Mouse (Mus musculus): ENCODE measurements around the gene 9130230L23Rik. TPM values are rescaled to one million over a fixed set of nuclear protein-coding genes. Genes with fewer than 3 reads are reported as not detected.

9130230L23Rik gene
- polyA plus RNA-seq, 1 experiment from 2014 or later, result not detected

GRCm38 (mm10) chr5:66032826-66033225 is 28.7 kb upstream of the 9130230L23Rik start:
- Histone ChIP-seq H3K9me3 (no peaks in the 10 kb centered on the region), H3K36me3 (replicated peaks) (no peaks in the 10 kb centered on the region), H3K4me3 (no peak overlapping the region), H3K27me3 (replicated peaks; ENCODE audit: low read depth, poor library complexity, severe bottlenecking) (no peaks in the 10 kb centered on the region), H3K27ac (replicated peaks) (no peak overlapping the region), H3K4me1 (peaks cover 13% of the 10 kb centered on the region; the same call in 1 of the 2 replicates)
- WGBS, result 94% methylated on average over 1 of the region's 1 CpGs
- DNase-seq (ENCODE audit: low spot score), result no peak

- 0 out of 2 replicates have a peak, but pooled peaks cover 5% of the 10 kb centered on the region for H3K9me3 ChIP-seq
- peaks cover 4% of the 10 kb centered on the region for H3K36me3 ChIP-seq (replicated peaks)
- H3K27ac ChIP-seq (replicated peaks), result no peak overlapping the region
- H3K4me1 ChIP-seq, result peaks cover 13% of the 10 kb centered on the region; the same call in 1 of the 2 replicates
- H3K27me3 ChIP-seq (replicated peaks; ENCODE audit: low read depth, poor library complexity, severe bottlenecking), result no peaks in the 10 kb centered on the region
- H3K4me3 ChIP-seq, result no peak overlapping the region
- WGBS, result 90% methylated on average over 5 of the region's 5 CpGs
- no peak for DNase-seq (ENCODE audit: low spot score)
Observed at GRCm38 (mm10) chr5:66031699-66032098, 27.6 kb upstream of the 9130230L23Rik start.

- 91% methylated on average over 5 of the region's 5 CpGs for WGBS
- no peaks in the 10 kb centered on the region for H3K4me1 ChIP-seq
Observed at GRCm38 (mm10) chr5:66028232-66028631, 24.1 kb upstream of the 9130230L23Rik start.

GRCm38 (mm10) chr5:66027206-66027605 is 23.1 kb upstream of the 9130230L23Rik start:
- Histone ChIP-seq H3K27ac (replicated peaks) (no peak overlapping the region), H3K4me1 (no peaks in the 10 kb centered on the region), H3K4me3 (no peak overlapping the region), H3K36me3 (replicated peaks) (peaks cover 15% of the 10 kb centered on the region), H3K27me3 (replicated peaks; ENCODE audit: low read depth, poor library complexity, severe bottlenecking) (no peaks in the 10 kb centered on the region), H3K9me3 (peaks cover 14% of the 10 kb centered on the region)
- no peak for DNase-seq (ENCODE audit: low spot score)
- whole genome bisulfite sequencing, result 96% methylated on average over 8 of the region's 8 CpGs

More at GRCm38 (mm10) chr5:66028232-66028631, 24.1 kb upstream of the 9130230L23Rik start:
- Histone ChIP-seq H3K36me3 (replicated peaks) (peaks cover 15% of the 10 kb centered on the region), H3K9me3 (peaks cover 14% of the 10 kb centered on the region), H3K4me3 (no peak overlapping the region), H3K27me3 (replicated peaks; ENCODE audit: low read depth, poor library complexity, severe bottlenecking) (no peaks in the 10 kb centered on the region), H3K27ac (replicated peaks) (no peak overlapping the region)
- no peak for DNase-seq (ENCODE audit: low spot score)

- no peak for DNase-seq (ENCODE audit: low spot score)
- Histone ChIP-seq H3K36me3 (replicated peaks) (peaks cover 15% of the 10 kb centered on the region), H3K27ac (replicated peaks) (no peak overlapping the region), H3K27me3 (replicated peaks; ENCODE audit: low read depth, poor library complexity, severe bottlenecking) (no peaks in the 10 kb centered on the region), H3K4me1 (no peaks in the 10 kb centered on the region), H3K9me3 (peaks cover 14% of the 10 kb centered on the region), H3K4me3 (no peak overlapping the region)
- WGBS, result 96% methylated on average over 31 of the region's 31 CpGs
Observed at GRCm38 (mm10) chr5:66026796-66027195, 22.7 kb upstream of the 9130230L23Rik start.

- H3K4me1 ChIP-seq, result no peaks in the 10 kb centered on the region
- no peaks in the 10 kb centered on the region for H3K27me3 ChIP-seq (replicated peaks; ENCODE audit: low read depth, poor library complexity, severe bottlenecking)
- 91% methylated on average over 2 of the region's 2 CpGs for WGBS
Observed at GRCm38 (mm10) chr5:66015449-66015961, 11.4 kb upstream of the 9130230L23Rik start.

GRCm38 (mm10) chr5:66014437-66014836 is 10.4 kb upstream of the 9130230L23Rik start:
- H3K36me3 ChIP-seq (replicated peaks), result no peaks in the 10 kb centered on the region
- DNase-seq (ENCODE audit: low spot score), result no peak
- H3K9me3 ChIP-seq, result no peaks in the 10 kb centered on the region
- H3K27me3 ChIP-seq (replicated peaks; ENCODE audit: low read depth, poor library complexity, severe bottlenecking), result no peaks in the 10 kb centered on the region
- 95% methylated on average over 2 of the region's 2 CpGs for WGBS
- H3K4me3 ChIP-seq, result no peak overlapping the region
- H3K4me1 ChIP-seq, result no peaks in the 10 kb centered on the region
- no peak overlapping the region for H3K27ac ChIP-seq (replicated peaks)

More at GRCm38 (mm10) chr5:66015449-66015961, 11.4 kb upstream of the 9130230L23Rik start:
- 0 out of 2 replicates have a peak, but pooled peaks cover 3% of the 10 kb centered on the region for H3K9me3 ChIP-seq
- no peak overlapping the region for H3K27ac ChIP-seq (replicated peaks)
- no peaks in the 10 kb centered on the region for H3K36me3 ChIP-seq (replicated peaks)
- no peak overlapping the region for H3K4me3 ChIP-seq
- no peak for DNase-seq (ENCODE audit: low spot score)

GRCm38 (mm10) chr5:66013999-66014398 is 9.9 kb upstream of the 9130230L23Rik start:
- Histone ChIP-seq H3K27ac (replicated peaks) (no peak overlapping the region), H3K36me3 (replicated peaks) (no peaks in the 10 kb centered on the region), H3K27me3 (replicated peaks; ENCODE audit: low read depth, poor library complexity, severe bottlenecking) (no peaks in the 10 kb centered on the region), H3K9me3 (no peaks in the 10 kb centered on the region), H3K4me3 (no peak overlapping the region), H3K4me1 (no peaks in the 10 kb centered on the region)
- WGBS, result 80% methylated on average over 3 of the region's 3 CpGs
- DNase-seq (ENCODE audit: low spot score), result no peak

- H3K4me3 ChIP-seq, result no peak overlapping the region
- WGBS, result 89% methylated on average over 15 of the region's 15 CpGs
- H3K9me3 ChIP-seq, result no peaks in the 10 kb centered on the region
- no peaks in the 10 kb centered on the region for H3K27me3 ChIP-seq (replicated peaks; ENCODE audit: low read depth, poor library complexity, severe bottlenecking)
- H3K4me1 ChIP-seq, result peaks cover 8% of the 10 kb centered on the region
- DNase-seq (ENCODE audit: low spot score), result no peak
- H3K27ac ChIP-seq (replicated peaks), result no peak overlapping the region
- no peaks in the 10 kb centered on the region for H3K36me3 ChIP-seq (replicated peaks)
Observed at GRCm38 (mm10) chr5:66008245-66008967, 4.3 kb upstream of the 9130230L23Rik start.

GRCm38 (mm10) chr5:66005041-66005678 is 1.1 kb upstream of the 9130230L23Rik start:
- H3K27ac ChIP-seq (replicated peaks), result no peak overlapping the region
- H3K9me3 ChIP-seq, result no peaks in the 10 kb centered on the region
- H3K4me3 ChIP-seq, result no peak overlapping the region
- H3K36me3 ChIP-seq (replicated peaks), result no peaks in the 10 kb centered on the region
- 39% methylated on average over 16 of the region's 16 CpGs for whole genome bisulfite sequencing
- peaks cover 15% of the 10 kb centered on the region for H3K4me1 ChIP-seq
- DNase-seq (ENCODE audit: low spot score), result no peak
- no peaks in the 10 kb centered on the region for H3K27me3 ChIP-seq (replicated peaks; ENCODE audit: low read depth, poor library complexity, severe bottlenecking)

GRCm38 (mm10) chr5:66001232-66001631 is 2.9 kb downstream of the 9130230L23Rik start:
- WGBS, result 73% methylated on average over 5 of the region's 5 CpGs
- Histone ChIP-seq H3K9me3 (no peaks in the 10 kb centered on the region), H3K36me3 (replicated peaks) (no peaks in the 10 kb centered on the region), H3K4me1 (peaks cover 18% of the 10 kb centered on the region), H3K27ac (replicated peaks) (no peak overlapping the region), H3K27me3 (replicated peaks; ENCODE audit: low read depth, poor library complexity, severe bottlenecking) (no peaks in the 10 kb centered on the region), H3K4me3 (no peak overlapping the region)
- DNase-seq (ENCODE audit: low spot score), result no peak

GRCm38 (mm10) chr5:66000567-66001125 is 3.4 kb downstream of the 9130230L23Rik start:
- Histone ChIP-seq H3K4me3 (no peak overlapping the region), H3K27ac (replicated peaks) (no peak overlapping the region), H3K4me1 (peaks cover 18% of the 10 kb centered on the region), H3K27me3 (replicated peaks; ENCODE audit: low read depth, poor library complexity, severe bottlenecking) (no peaks in the 10 kb centered on the region), H3K9me3 (no peaks in the 10 kb centered on the region), H3K36me3 (replicated peaks) (no peaks in the 10 kb centered on the region)
- 70% methylated on average over 6 of the region's 6 CpGs for WGBS
- DNase-seq (ENCODE audit: low spot score), result no peak
